Mouse (Mus musculus) erythroblast, embryonic 14.5 days (primary cell): ENCODE data around the gene Slc12a9. TPM values are rescaled to one million over a fixed set of nuclear protein-coding genes. Genes with fewer than 3 reads are reported as not detected.

ENCODE experiments used
- H3K27me3 ChIP-seq: 2 replicates; pipeline ENCODE4 v1.6.1; 2012; ENCODE audit warnings: inconsistent platforms; ENCODE audit not compliant: control insufficient read depth
- H3K36me3 ChIP-seq: 2 replicates; pipeline ENCODE4 v1.6.1; 2012; ENCODE audit warnings: mild to moderate bottlenecking, inconsistent platforms; ENCODE audit not compliant: control insufficient read depth
- H3K4me1 ChIP-seq: 2 replicates; pipeline ENCODE4 v1.6.1; 2012; ENCODE audit warnings: inconsistent platforms; ENCODE audit not compliant: control insufficient read depth
- H3K4me3 ChIP-seq: replicated peaks from 2 replicates; pipeline ENCODE3; 2012; ENCODE audit warnings: moderate library complexity, mild to moderate bottlenecking, inconsistent platforms
- H3K9me3 ChIP-seq: 2 replicates; pipeline ENCODE4 v1.6.1; 2012; ENCODE audit warnings: low read length, inconsistent platforms, mixed read lengths; ENCODE audit not compliant: control insufficient read depth
- GATA1 ChIP-seq: IDR thresholded peaks from 2 replicates; pipeline ENCODE4 v1.6.1; 2012; ENCODE audit warnings: low read length, inconsistent platforms, mixed read lengths
- TAL1 ChIP-seq: IDR thresholded peaks from 3 replicates; pipeline ENCODE4 v1.6.1; 2012; ENCODE audit warnings: low read length, inconsistent platforms, mixed read lengths
- polyA plus RNA-seq: library from polyadenylated mRNA; stranded (reverse); fragments of >175 nt; gene quantifications from 2 replicates; pipeline ENCODE4 v1.2.3, GENCODE M21; 2012

Gene Slc12a9
- polyA plus RNA-seq, 1 experiment, result 0.06 TPM

DNA sequence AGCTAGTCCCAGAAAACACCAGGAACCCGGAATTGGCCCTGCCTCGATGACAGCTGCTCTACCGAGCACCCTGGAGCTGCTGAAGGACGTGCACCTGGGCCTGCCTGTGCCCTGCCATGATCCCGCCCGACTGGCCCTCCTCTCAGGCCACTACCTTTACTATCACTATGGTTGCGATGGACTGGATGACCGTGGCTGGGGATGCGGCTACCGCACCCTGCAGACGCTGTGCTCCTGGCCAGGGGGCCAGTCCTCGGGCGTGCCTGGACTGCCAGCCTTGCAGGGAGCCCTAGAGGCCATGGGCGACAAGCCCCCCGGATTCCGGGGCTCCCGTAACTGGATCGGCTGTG, 38.7 kb downstream of the Slc12a9 start:
- Histone ChIP-seq H3K9me3 (no peaks in the 10 kb centered on the region), H3K27me3 (peaks cover 2% of the 10 kb centered on the region; the same call in 1 of the 2 replicates), H3K4me1 (peaks cover 77% of the 10 kb centered on the region), H3K36me3 (peaks cover 81% of the 10 kb centered on the region), H3K4me3 (peak overlapping the region; percentile 96)
- TF ChIP-seq TAL1, result no peak
- no peak for TF ChIP-seq GATA1

DNA sequence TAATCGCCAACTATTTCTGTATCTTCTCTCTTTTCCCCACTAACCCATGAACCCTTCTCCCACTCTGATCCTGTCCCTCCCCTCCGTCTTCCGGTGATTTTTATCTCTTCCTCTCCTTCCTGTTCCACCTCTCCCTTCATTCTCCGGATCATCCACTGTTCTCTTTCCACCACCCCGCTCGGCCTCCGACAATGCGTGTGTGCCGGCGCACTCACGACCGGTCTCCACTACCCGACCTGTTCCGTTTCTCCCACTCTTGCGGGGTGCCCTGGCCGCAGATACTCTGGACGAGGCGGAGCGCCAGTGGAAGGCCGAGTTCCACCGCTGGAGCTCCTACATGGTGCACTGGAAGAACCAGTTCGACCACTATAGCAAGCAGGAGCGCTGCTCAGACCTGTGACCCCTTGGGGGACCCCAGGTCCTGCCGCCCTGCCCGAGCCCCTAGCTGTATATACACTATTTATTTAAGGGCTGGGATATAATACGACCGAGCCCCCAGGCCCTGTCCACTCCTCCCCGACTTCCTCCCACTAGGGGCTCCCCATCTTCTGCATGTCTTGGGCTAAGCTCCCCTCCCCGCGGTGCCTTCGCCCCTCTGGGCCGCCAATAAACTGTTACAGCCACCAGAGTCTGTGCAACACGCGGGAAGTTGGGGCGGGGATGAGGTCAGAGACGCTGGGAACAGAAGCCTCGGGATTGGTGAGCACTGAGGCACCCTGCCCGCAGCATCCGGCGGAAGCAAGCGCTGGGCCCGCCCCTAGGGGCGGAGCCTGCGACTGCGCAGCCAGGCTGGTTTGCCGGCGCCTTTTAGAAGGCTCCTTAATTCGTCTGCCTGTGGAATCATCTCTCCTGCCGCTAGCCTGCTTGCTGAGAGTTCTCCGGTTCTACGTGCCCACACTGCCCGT, 39.3 kb downstream of the Slc12a9 start, which contains the start of gene Ufsp1:
Gene Ufsp1, plus strand, starts transcription at position 791 of the 905 bp plus-strand sequence.
- Histone ChIP-seq H3K36me3 (peaks cover 75% of the 10 kb centered on the region), H3K4me1 (peaks cover 81% of the 10 kb centered on the region)
- TF ChIP-seq TAL1 (no peak), GATA1 (no peak)

DNA sequence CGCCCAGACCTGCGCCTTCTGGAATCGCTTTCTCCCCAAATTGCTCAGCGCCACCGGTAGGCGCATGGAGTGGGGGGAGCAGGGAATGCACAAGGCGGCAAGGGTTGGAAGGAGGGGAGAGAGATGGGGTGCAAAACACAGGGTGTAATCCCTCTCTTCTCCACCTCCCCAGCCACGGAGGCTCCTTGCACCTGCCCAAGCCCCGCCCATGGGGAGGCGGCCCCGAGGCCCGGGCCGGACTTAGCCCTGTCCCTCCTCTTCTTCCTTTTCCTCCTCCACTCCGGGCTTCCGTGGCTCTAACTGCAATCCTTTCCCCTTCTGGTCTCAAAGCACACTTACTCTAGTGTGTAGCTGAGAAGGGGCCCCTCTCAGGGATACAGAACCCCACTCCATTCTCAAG, 40.1 kb downstream of the Slc12a9 start:
- peak overlapping the region; percentile 96 for H3K4me3 ChIP-seq
- TF ChIP-seq TAL1 (no peak), GATA1 (no peak)
- peaks cover 14% of the 10 kb centered on the region for H3K27me3 ChIP-seq
- H3K4me1 ChIP-seq, result peaks cover 85% of the 10 kb centered on the region
- H3K9me3 ChIP-seq, result no peaks in the 10 kb centered on the region
- peaks cover 67% of the 10 kb centered on the region for H3K36me3 ChIP-seq

More for the DNA sequence above, 39.3 kb downstream of the Slc12a9 start, which contains the start of gene Ufsp1:
- peaks cover 8% of the 10 kb centered on the region; the same call in 1 of the 2 replicates for H3K27me3 ChIP-seq
- peak within 1 kb of the TSS; percentile 96 for H3K4me3 ChIP-seq
- no peaks in the 10 kb centered on the region for H3K9me3 ChIP-seq

DNA sequence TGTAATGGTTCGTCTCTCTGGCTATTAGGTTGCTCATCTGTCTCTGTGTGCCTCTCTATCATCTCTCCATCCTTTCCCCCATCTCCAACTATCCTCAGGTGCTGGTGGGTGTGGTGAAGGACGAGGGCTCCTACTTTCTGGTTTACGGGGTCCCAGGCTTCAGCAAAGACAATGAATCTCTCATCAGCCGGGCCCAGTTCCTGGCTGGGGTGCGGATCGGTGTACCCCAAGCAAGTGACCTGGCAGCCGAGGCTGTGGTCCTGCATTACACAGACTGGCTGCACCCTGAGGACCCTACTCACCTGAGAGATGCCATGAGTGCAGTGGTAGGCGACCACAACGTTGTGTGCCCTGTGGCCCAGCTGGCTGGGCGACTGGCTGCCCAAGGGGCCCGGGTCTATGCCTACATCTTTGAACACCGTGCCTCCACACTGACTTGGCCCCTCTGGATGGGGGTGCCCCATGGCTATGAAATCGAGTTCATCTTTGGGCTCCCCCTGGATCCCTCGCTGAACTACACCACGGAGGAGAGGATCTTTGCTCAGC, 41.9 kb downstream of the Slc12a9 start:
- TF ChIP-seq TAL1, result no peak
- no peak for TF ChIP-seq GATA1
- peaks cover 32% of the 10 kb centered on the region for H3K27me3 ChIP-seq
- no peaks in the 10 kb centered on the region for H3K9me3 ChIP-seq
- H3K36me3 ChIP-seq, result peaks cover 49% of the 10 kb centered on the region
- peaks cover 97% of the 10 kb centered on the region for H3K4me1 ChIP-seq
- peak overlapping the region; percentile 96 for H3K4me3 ChIP-seq

DNA sequence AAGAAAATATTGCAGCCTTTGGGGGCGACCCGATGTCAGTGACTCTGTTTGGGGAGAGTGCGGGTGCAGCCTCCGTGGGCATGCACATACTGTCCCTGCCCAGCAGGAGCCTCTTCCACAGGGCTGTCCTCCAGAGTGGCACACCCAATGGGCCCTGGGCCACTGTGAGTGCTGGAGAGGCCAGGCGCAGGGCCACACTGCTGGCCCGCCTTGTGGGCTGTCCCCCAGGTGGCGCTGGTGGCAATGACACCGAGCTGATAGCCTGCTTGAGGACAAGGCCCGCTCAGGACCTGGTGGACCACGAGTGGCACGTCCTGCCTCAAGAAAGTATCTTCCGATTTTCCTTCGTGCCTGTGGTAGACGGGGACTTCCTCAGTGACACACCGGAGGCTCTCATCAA, 42.7 kb downstream of the Slc12a9 start:
- TF ChIP-seq TAL1 (peak; percentile 31; the same call in 1 of the 3 replicates), GATA1 (no peak)
- Histone ChIP-seq H3K4me1 (peaks cover 97% of the 10 kb centered on the region), H3K27me3 (peaks cover 40% of the 10 kb centered on the region), H3K9me3 (no peaks in the 10 kb centered on the region), H3K4me3 (peak overlapping the region; percentile 96), H3K36me3 (peaks cover 41% of the 10 kb centered on the region)

DNA sequence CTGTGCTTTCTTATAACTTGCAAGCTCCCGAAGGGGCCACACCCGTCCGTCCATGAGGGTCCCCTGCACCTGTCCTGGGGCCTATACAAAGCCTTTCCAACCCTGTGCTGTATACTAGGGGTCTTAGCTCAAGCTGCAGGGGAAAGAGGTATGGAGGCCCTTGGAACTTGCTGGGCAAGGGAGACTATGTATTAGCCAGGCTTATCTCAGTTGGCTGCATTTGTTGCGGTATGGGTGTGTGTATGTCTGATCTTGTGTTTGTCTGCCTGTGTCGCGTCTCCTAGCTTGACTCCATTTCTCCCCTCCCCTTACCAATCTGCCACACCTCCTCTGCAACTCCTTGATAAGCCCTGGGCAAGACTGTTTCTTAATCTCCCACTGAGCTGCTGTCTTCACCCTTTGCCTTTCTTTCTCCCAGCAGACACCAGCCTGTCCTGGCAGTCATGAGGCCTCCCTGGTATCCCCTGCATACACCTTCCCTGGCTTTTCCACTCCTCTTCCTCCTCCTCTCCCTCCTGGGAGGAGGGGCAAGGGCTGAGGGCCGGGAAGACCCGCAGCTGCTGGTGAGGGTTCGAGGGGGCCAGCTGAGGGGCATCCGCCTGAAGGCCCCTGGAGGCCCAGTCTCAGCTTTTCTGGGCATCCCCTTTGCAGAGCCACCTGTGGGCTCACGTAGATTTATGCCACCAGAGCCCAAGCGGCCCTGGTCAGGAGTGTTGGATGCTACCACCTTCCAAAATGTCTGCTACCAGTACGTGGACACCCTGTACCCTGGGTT, 43.6 kb downstream of the Slc12a9 start:
- H3K4me3 ChIP-seq, result peak overlapping the region; percentile 96
- no peaks in the 10 kb centered on the region for H3K9me3 ChIP-seq
- H3K27me3 ChIP-seq, result peaks cover 43% of the 10 kb centered on the region
- peaks cover 91% of the 10 kb centered on the region for H3K4me1 ChIP-seq
- peak; percentile 94 for TF ChIP-seq GATA1
- peak; percentile 95 for TF ChIP-seq TAL1
- peaks cover 32% of the 10 kb centered on the region for H3K36me3 ChIP-seq

DNA sequence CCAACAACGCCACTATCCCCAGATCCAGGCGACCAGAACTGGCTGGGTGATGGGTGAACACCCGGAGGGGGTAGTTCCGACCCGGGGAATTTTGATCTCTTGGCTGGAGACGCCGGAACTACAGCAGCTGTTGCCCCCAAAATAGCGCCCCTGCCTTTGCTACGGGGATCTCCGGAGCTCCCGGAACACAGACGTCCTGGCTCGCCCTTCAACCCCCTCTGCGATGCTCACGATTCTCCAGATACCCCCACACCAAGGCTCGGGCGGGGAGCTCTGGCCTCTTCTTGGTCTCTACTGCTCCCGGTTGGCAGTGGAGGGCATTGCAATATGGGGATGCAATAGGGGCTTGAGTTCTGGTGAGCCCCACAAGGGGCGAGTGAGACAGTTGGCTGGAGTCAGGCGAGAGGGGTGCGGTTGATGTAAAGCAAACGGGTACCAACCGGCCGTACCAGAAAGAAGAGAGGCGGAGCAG, 44.4 kb downstream of the Slc12a9 start:
- TF ChIP-seq GATA1, result no peak
- TF ChIP-seq TAL1, result no peak
- Histone ChIP-seq H3K9me3 (no peaks in the 10 kb centered on the region), H3K36me3 (peaks cover 28% of the 10 kb centered on the region), H3K27me3 (peaks cover 43% of the 10 kb centered on the region), H3K4me1 (peaks cover 84% of the 10 kb centered on the region), H3K4me3 (peak overlapping the region; percentile 96)

DNA sequence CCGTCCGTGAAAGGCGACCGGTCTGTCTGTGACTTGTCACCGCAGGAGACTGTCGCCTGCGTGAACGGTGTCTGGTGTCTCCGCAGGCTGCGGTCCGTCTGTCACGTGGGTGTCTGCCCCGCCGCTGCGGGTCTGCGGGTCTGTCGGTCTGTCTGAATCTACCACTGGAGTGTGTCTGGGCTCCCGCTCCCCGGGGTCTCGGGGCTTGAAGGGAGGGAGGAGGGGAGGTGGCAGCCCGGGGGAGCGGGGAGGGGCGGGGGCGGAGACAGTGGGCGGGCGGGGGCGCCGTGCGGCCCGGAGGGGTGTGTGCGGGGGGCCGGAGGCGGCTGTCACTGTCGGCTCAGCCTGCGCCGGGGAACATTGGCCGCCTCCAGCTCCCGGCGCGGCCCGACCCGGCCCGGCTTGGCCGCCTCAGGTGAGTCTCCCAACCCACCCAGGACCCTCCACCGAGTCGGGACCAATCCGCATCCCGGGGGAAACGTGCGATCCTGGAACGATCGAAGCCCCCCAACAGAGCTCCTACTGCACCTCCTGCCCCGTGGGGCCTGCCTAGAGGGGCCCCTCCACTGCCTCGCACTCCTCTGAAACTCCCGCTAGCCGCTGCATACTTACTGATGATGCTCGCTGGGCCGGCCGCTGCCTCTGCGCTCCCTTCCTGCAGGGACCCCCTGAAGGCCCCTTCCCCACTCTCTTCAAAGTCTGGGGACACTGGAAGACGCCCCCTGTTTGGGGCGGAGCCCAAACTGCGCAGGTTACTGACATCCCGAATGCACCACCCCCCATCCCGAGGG, 45.2 kb downstream of the Slc12a9 start:
- Histone ChIP-seq H3K27me3 (peaks cover 46% of the 10 kb centered on the region), H3K36me3 (peaks cover 27% of the 10 kb centered on the region), H3K4me1 (peaks cover 75% of the 10 kb centered on the region), H3K9me3 (no peaks in the 10 kb centered on the region), H3K4me3 (peak overlapping the region; percentile 96)
- TF ChIP-seq GATA1 (no peak), TAL1 (no peak)
